Mouse (Mus musculus) macrophage (primary cell): ENCODE measurements around the gene Scarf1. TPM values are rescaled to one million over a fixed set of nuclear protein-coding genes. Genes with fewer than 3 reads are reported as not detected.
"Not testable (repeated sequence)": the region's sequence is repeated elsewhere in the genome, so short reads cannot be mapped to it uniquely, and the experiment has no call there.

Source experiments
- H3K27ac ChIP-seq: fragments of 350-480 bp; formaldehyde crosslinking; 2 replicates; pipeline ENCODE4 v1.9.0; 2021
- H3K36me3 ChIP-seq: fragments of 350-480 bp; formaldehyde crosslinking; 2 replicates; pipeline ENCODE4 v1.9.0; 2021; ENCODE audit errors: inconsistent target
- H3K4me3 ChIP-seq: fragments of 350-480 bp; formaldehyde crosslinking; 2 replicates; pipeline ENCODE4 v1.9.0; 2021; ENCODE audit errors: inconsistent target
- H3K79me2 ChIP-seq: fragments of 350-480 bp; formaldehyde crosslinking; 2 replicates; pipeline ENCODE4 v1.9.0; 2021; ENCODE audit errors: inconsistent target
- WGBS: methylation state at CpG from one replicate; pipeline ENCODE4 v1.1.7; 2026; ENCODE audit warnings: inconsistent platforms; ENCODE audit not compliant: missing documents; 5-methylcytosine and 5-hydroxymethylcytosine counted together
- polyA plus RNA-seq: library from polyadenylated mRNA; stranded (reverse); fragments of 250-400 nt; gene quantifications from 3 replicates; pipeline ENCODE4 v1.2.4, GENCODE M21; 2018; ENCODE audit warnings: inconsistent platforms

Scarf1 gene
- polyA plus RNA-seq, 1 experiment from 2014 or later: 8.6 TPM

GRCm38 (mm10) chr11:75537491-75538183 lies 24.3 kb downstream of the Scarf1 start:
- peak overlapping the region; percentile 99 for H3K27ac ChIP-seq
- 73% methylated on average over 8 of the region's 11 CpGs for WGBS
- peaks cover 14% of the 10 kb centered on the region; the same call in 1 of the 2 replicates for H3K36me3 ChIP-seq
- H3K79me2 ChIP-seq: peaks cover 99% of the 10 kb centered on the region
- H3K4me3 ChIP-seq: no peak overlapping the region

GRCm38 (mm10) chr11:75538184-75538969 lies 25.0 kb downstream of the Scarf1 start:
- peaks cover 100% of the 10 kb centered on the region for H3K79me2 ChIP-seq
- H3K27ac ChIP-seq: peak overlapping the region; percentile 99
- peaks cover 20% of the 10 kb centered on the region; the same call in 1 of the 2 replicates for H3K36me3 ChIP-seq
- 74% methylated on average over 9 of the region's 9 CpGs for WGBS
- H3K4me3 ChIP-seq: no peak overlapping the region

- peaks cover 100% of the 10 kb centered on the region for H3K79me2 ChIP-seq
- WGBS: 92% methylated on average over 13 of the region's 13 CpGs
- H3K36me3 ChIP-seq: peaks cover 25% of the 10 kb centered on the region; the same call in 1 of the 2 replicates
- peak overlapping the region; percentile 99; the same call in 1 of the 2 replicates for H3K27ac ChIP-seq
- no peak overlapping the region for H3K4me3 ChIP-seq
These were observed 25.6 kb downstream of the Scarf1 start for GRCm38 (mm10) chr11:75538970-75539299.

- peaks cover 37% of the 10 kb centered on the region for H3K36me3 ChIP-seq
- no peak overlapping the region for H3K4me3 ChIP-seq
- H3K79me2 ChIP-seq: peaks cover 100% of the 10 kb centered on the region
- WGBS: 81% methylated on average over 5 of the region's 8 CpGs
- H3K27ac ChIP-seq: peak overlapping the region; percentile 88
These were observed 26.9 kb downstream of the Scarf1 start for GRCm38 (mm10) chr11:75540209-75540608.

- Histone ChIP-seq H3K36me3 (peaks cover 44% of the 10 kb centered on the region), H3K27ac (peak overlapping the region; percentile 88), H3K4me3 (no peak overlapping the region), H3K79me2 (peaks cover 100% of the 10 kb centered on the region)
- 42% methylated on average over 19 of the region's 19 CpGs for WGBS
These were observed 27.6 kb downstream of the Scarf1 start for GRCm38 (mm10) chr11:75540710-75541581.

- Histone ChIP-seq H3K36me3 (peaks cover 44% of the 10 kb centered on the region), H3K79me2 (peaks cover 96% of the 10 kb centered on the region), H3K4me3 (no peak overlapping the region), H3K27ac (no peak overlapping the region)
- 94% methylated on average over 9 of the region's 9 CpGs for WGBS
These were observed 31.4 kb downstream of the Scarf1 start for GRCm38 (mm10) chr11:75544713-75545112.

GRCm38 (mm10) chr11:75546057-75546456 lies 32.7 kb downstream of the Scarf1 start:
- 100% methylated on average over 4 of the region's 4 CpGs for WGBS
- H3K27ac ChIP-seq: 0 out of 2 replicates have a peak overlapping the region, but pooled peaks have one; percentile 15
- H3K79me2 ChIP-seq: peaks cover 92% of the 10 kb centered on the region
- H3K4me3 ChIP-seq: no peak overlapping the region
- H3K36me3 ChIP-seq: peaks cover 48% of the 10 kb centered on the region

- Histone ChIP-seq H3K4me3 (no peak overlapping the region), H3K27ac (peak overlapping the region; percentile 97), H3K36me3 (peaks cover 63% of the 10 kb centered on the region), H3K79me2 (peaks cover 92% of the 10 kb centered on the region)
- WGBS: 33% methylated on average over 5 of the region's 5 CpGs
These were observed 36.3 kb downstream of the Scarf1 start for GRCm38 (mm10) chr11:75549658-75550111.

GRCm38 (mm10) chr11:75550200-75550946 lies 37.0 kb downstream of the Scarf1 start:
- WGBS: 86% methylated on average over 12 of the region's 12 CpGs
- peaks cover 63% of the 10 kb centered on the region for H3K36me3 ChIP-seq
- H3K27ac ChIP-seq: peak overlapping the region; percentile 97
- H3K79me2 ChIP-seq: peaks cover 92% of the 10 kb centered on the region
- no peak overlapping the region for H3K4me3 ChIP-seq

- Histone ChIP-seq H3K36me3 (peaks cover 62% of the 10 kb centered on the region), H3K4me3 (no peak overlapping the region), H3K27ac (peak overlapping the region; percentile 97), H3K79me2 (peaks cover 92% of the 10 kb centered on the region)
- 98% methylated on average over 5 of the region's 5 CpGs for WGBS
These were observed 38.0 kb downstream of the Scarf1 start for GRCm38 (mm10) chr11:75551321-75551720.

- WGBS: 69% methylated on average over 8 of the region's 9 CpGs
- Histone ChIP-seq H3K4me3 (no peak overlapping the region), H3K79me2 (peaks cover 92% of the 10 kb centered on the region), H3K27ac (peak overlapping the region; percentile 97), H3K36me3 (peaks cover 62% of the 10 kb centered on the region)
These were observed 38.7 kb downstream of the Scarf1 start for GRCm38 (mm10) chr11:75551961-75552441.

- peak overlapping the region; percentile 97 for H3K27ac ChIP-seq
- H3K36me3 ChIP-seq: peaks cover 69% of the 10 kb centered on the region
- H3K4me3 ChIP-seq: no peak overlapping the region
- peaks cover 92% of the 10 kb centered on the region for H3K79me2 ChIP-seq
- 94% methylated on average over 7 of the region's 7 CpGs for WGBS
These were observed 39.7 kb downstream of the Scarf1 start for GRCm38 (mm10) chr11:75552906-75553482.

GRCm38 (mm10) chr11:75556006-75556405 lies 42.7 kb downstream of the Scarf1 start:
- H3K27ac ChIP-seq, H3K4me3 ChIP-seq: not testable (repeated sequence)
- peaks cover 100% of the 10 kb centered on the region for H3K79me2 ChIP-seq
- H3K36me3 ChIP-seq: peaks cover 90% of the 10 kb centered on the region
- 91% methylated on average over 5 of the region's 6 CpGs for WGBS
